In genomic region chr7:65696450-65696849, GRCm38 (mm10) we compare ENCODE assay signal across 9 mouse cellular contexts. TPM values are rescaled to one million over a fixed set of nuclear protein-coding genes. Genes with fewer than 3 reads are reported as not detected.
DNase-seq lines count a peak whose midpoint lies in the region; ATAC-seq lines count a peak whose summit lies in the region.
"Had no signal": no experiment of that assay in that cellular context is flagged by ENCODE, and none has a peak within 500 bp of the region (broad histone marks: within the 10 kb centered on the region; RNA-seq: fewer than 3 reads in every experiment).

No protein-coding gene starts in this region.

- peak; percentile 35 for ATAC-seq in CD4-positive, CD25-positive, alpha-beta regulatory T cell, adult 4 months
- 0 out of 2 replicates have a peak, but pooled peaks have one; percentile 21 for ATAC-seq in megakaryocyte, adult 5-6 weeks (ENCODE audit: poor library complexity, severe bottlenecking)
- ATAC-seq: midbrain, embryonic 16.5 days had no signal

- DNase-seq in kidney, postnatal 36 days, result peak; percentile 24 to 31
- no peak for DNase-seq in kidney, postnatal 4 days
- DNase-seq in MN1 (ENCODE audit: low spot score), result peak; percentile 16
- DNase-seq in spleen, postnatal 10 days (ENCODE audit: low spot score in 2 of 2), result no peak
- no peak for DNase-seq in right cerebral cortex, postnatal 4 days
- DNase-seq: kidney, adult 18-20 months had no signal

RNA-seq across cellular contexts. Expression of gene Tm2d3, which starts 5.5 kb away (rescaled TPM):
- polyA plus RNA-seq in CD4-positive, CD25-positive, alpha-beta regulatory T cell, adult 4 months (2017; shearing (Covaris generic)), result 100 to 1,000 TPM in 1 of 2 experiments, 10 to 100 TPM in 1; 95.8 to 117 TPM
- 27.7 and 29.5 TPM in 2 replicates for total RNA-seq in megakaryocyte, adult 5-6 weeks (2015)
- 43.5 and 44.2 TPM in 2 replicates for total RNA-seq in megakaryocyte, adult 5-6 weeks (2017)

RNA-seq across cellular contexts. Expression of gene Tarsl2, which starts 51.8 kb away (rescaled TPM):
- polyA plus RNA-seq in CD4-positive, CD25-positive, alpha-beta regulatory T cell, adult 4 months (2017; shearing (Covaris generic)), result 1 to 10 TPM; 1.6 to 2.3 TPM
- 3.4 and 3.9 TPM in 2 replicates for total RNA-seq in megakaryocyte, adult 5-6 weeks (2015)
- total RNA-seq in megakaryocyte, adult 5-6 weeks (2017), result 8.3 and 11.6 TPM in 2 replicates

Comparison
In these comparisons a context has a peak if more than half of its experiments do, and no peak if none do; other contexts are left out.
1. DNase-seq: peak in kidney, postnatal 36 days (2 of 2) and MN1 (single experiment); none in kidney, postnatal 4 days (0 of 2), spleen, postnatal 10 days (0 of 2) and right cerebral cortex, postnatal 4 days (single experiment).